Mouse (Mus musculus): ENCODE measurements around the gene Anp32b.

Gene Anp32b

GRCm38 (mm10) chr4:46505361-46506057, 54.8 kb downstream of the Anp32b start:
- DNase-seq (ENCODE audit: low spot score), result no peak

- peak; percentile 89 for DNase-seq (ENCODE audit: low spot score)
These were observed 56.3 kb downstream of the Anp32b start for GRCm38 (mm10) chr4:46506801-46507610.

GRCm38 (mm10) chr4:46507736-46508460, 57.2 kb downstream of the Anp32b start:
- DNase-seq (ENCODE audit: low spot score), result peak; percentile 79

GRCm38 (mm10) chr4:46520491-46520890, 69.8 kb downstream of the Anp32b start:
- DNase-seq (ENCODE audit: low spot score), result no peak

- no peak for DNase-seq (ENCODE audit: low spot score)
These were observed 70.8 kb downstream of the Anp32b start for GRCm38 (mm10) chr4:46521457-46521856.
